Mouse (Mus musculus): ENCODE data around the gene Mcrip2. TPM values are rescaled to one million over a fixed set of nuclear protein-coding genes. Genes with fewer than 3 reads are reported as not detected.

The Mcrip2 gene
- polyA plus RNA-seq, 2 experiments = 12.3 to 20.2 TPM

GRCm38 (mm10) chr17:25840519-25840918 lies 28.0 kb downstream of the Mcrip2 start:
- no peak overlapping the region for H3K9ac ChIP-seq (ENCODE audit: low read depth, low read length, severe bottlenecking)
- H3K4me3 ChIP-seq (replicated peaks; ENCODE audit: low read length) = no peak overlapping the region
- no peaks in the 10 kb centered on the region for H3K27me3 ChIP-seq (ENCODE audit: control insufficient read depth, insufficient read depth, low read length)
- no peak overlapping the region for H3K27ac ChIP-seq (replicated peaks; ENCODE audit: low read depth, low read length)
- WGBS = 94% methylated on average over 6 of the region's 6 CpGs
- peaks cover 28% of the 10 kb centered on the region; the same call in 1 of the 2 replicates for H3K4me1 ChIP-seq (ENCODE audit: control insufficient read depth, insufficient read depth, low read length)
- no peaks in the 10 kb centered on the region for H3K9me3 ChIP-seq (ENCODE audit: control insufficient read depth, low read length)
- H3K4me2 ChIP-seq (replicated peaks; ENCODE audit: low read depth, low read length, severe bottlenecking) = no peak overlapping the region
- DNase-seq (ENCODE audit: low spot score) (no peak), ATAC-seq (ENCODE audit: low FRiP score, low read depth) (no peak)
- H3K36me3 ChIP-seq (ENCODE audit: control insufficient read depth, insufficient read depth, low read length) = peaks cover 50% of the 10 kb centered on the region
- no peak for TF ChIP-seq POLR2A (IDR thresholded peaks at IDR 0.05; ENCODE audit: borderline replicate concordance, extremely low read depth, insufficient read depth, insufficient read length)

- H3K27ac ChIP-seq (replicated peaks; ENCODE audit: low read depth, low read length) = no peak overlapping the region
- no peak overlapping the region for H3K4me2 ChIP-seq (replicated peaks; ENCODE audit: low read depth, low read length, severe bottlenecking)
- peaks cover 32% of the 10 kb centered on the region for H3K4me1 ChIP-seq (ENCODE audit: control insufficient read depth, insufficient read depth, low read length)
- 80% methylated on average over 14 of the region's 14 CpGs for WGBS
- H3K4me3 ChIP-seq (replicated peaks; ENCODE audit: low read length) = no peak overlapping the region
- H3K36me3 ChIP-seq (ENCODE audit: control insufficient read depth, insufficient read depth, low read length) = peaks cover 55% of the 10 kb centered on the region
- H3K9ac ChIP-seq (ENCODE audit: low read depth, low read length, severe bottlenecking) = no peak overlapping the region
- DNase-seq (ENCODE audit: low spot score) (no peak), ATAC-seq (ENCODE audit: low FRiP score, low read depth) (no peak)
- H3K9me3 ChIP-seq (ENCODE audit: control insufficient read depth, low read length) = no peaks in the 10 kb centered on the region
- no peak for TF ChIP-seq POLR2A (IDR thresholded peaks at IDR 0.05; ENCODE audit: borderline replicate concordance, extremely low read depth, insufficient read depth, insufficient read length)
- H3K27me3 ChIP-seq (ENCODE audit: control insufficient read depth, insufficient read depth, low read length) = no peaks in the 10 kb centered on the region
These were observed 28.9 kb downstream of the Mcrip2 start for GRCm38 (mm10) chr17:25839455-25840235.

- WGBS = 93% methylated on average over 4 of the region's 4 CpGs
- ATAC-seq (ENCODE audit: low FRiP score, low read depth) = no peak
- H3K9ac ChIP-seq (ENCODE audit: low read depth, low read length, severe bottlenecking) = no peak overlapping the region
These were observed 29.7 kb downstream of the Mcrip2 start for GRCm38 (mm10) chr17:25838904-25839303.

GRCm38 (mm10) chr17:25837533-25837932 lies 31.0 kb downstream of the Mcrip2 start:
- Histone ChIP-seq H3K9ac (ENCODE audit: low read depth, low read length, severe bottlenecking) (peak overlapping the region; percentile 8; the same call in 1 of the 2 replicates), H3K27me3 (ENCODE audit: control insufficient read depth, insufficient read depth, low read length) (no peaks in the 10 kb centered on the region), H3K4me2 (replicated peaks; ENCODE audit: low read depth, low read length, severe bottlenecking) (peak overlapping the region; percentile 75; the same call in 1 of the 2 replicates), H3K4me3 (replicated peaks; ENCODE audit: low read length) (peak overlapping the region; percentile 34; the same call in 1 of the 2 replicates), H3K4me1 (ENCODE audit: control insufficient read depth, insufficient read depth, low read length) (peaks cover 34% of the 10 kb centered on the region), H3K36me3 (ENCODE audit: control insufficient read depth, insufficient read depth, low read length) (peaks cover 56% of the 10 kb centered on the region), H3K9me3 (ENCODE audit: control insufficient read depth, low read length) (no peaks in the 10 kb centered on the region), H3K27ac (replicated peaks; ENCODE audit: low read depth, low read length) (no peak overlapping the region; the same call in 1 of the 2 replicates)
- 47% methylated on average over 3 of the region's 3 CpGs for WGBS
- ATAC-seq (ENCODE audit: low FRiP score, low read depth) (no peak), DNase-seq (ENCODE audit: low spot score) (no peak)
- no peak for TF ChIP-seq POLR2A (IDR thresholded peaks at IDR 0.05; ENCODE audit: borderline replicate concordance, extremely low read depth, insufficient read depth, insufficient read length)

More at GRCm38 (mm10) chr17:25838904-25839303, 29.7 kb downstream of the Mcrip2 start:
- peaks cover 38% of the 10 kb centered on the region for H3K4me1 ChIP-seq (ENCODE audit: control insufficient read depth, insufficient read depth, low read length)
- H3K4me2 ChIP-seq (replicated peaks; ENCODE audit: low read depth, low read length, severe bottlenecking) = no peak overlapping the region
- TF ChIP-seq POLR2A (IDR thresholded peaks at IDR 0.05; ENCODE audit: borderline replicate concordance, extremely low read depth, insufficient read depth, insufficient read length) = no peak
- H3K9me3 ChIP-seq (ENCODE audit: control insufficient read depth, low read length) = no peaks in the 10 kb centered on the region
- no peak overlapping the region for H3K4me3 ChIP-seq (replicated peaks; ENCODE audit: low read length)
- H3K27ac ChIP-seq (replicated peaks; ENCODE audit: low read depth, low read length) = no peak overlapping the region
- DNase-seq (ENCODE audit: low spot score) = no peak
- no peaks in the 10 kb centered on the region for H3K27me3 ChIP-seq (ENCODE audit: control insufficient read depth, insufficient read depth, low read length)
- H3K36me3 ChIP-seq (ENCODE audit: control insufficient read depth, insufficient read depth, low read length) = peaks cover 56% of the 10 kb centered on the region

GRCm38 (mm10) chr17:25837076-25837410 lies 31.5 kb downstream of the Mcrip2 start, which contains the start of gene Rhbdl1:
TSS of gene Rhbdl1 (minus strand) at chr17:25837295.
- DNase-seq (ENCODE audit: low spot score) (no peak), ATAC-seq (ENCODE audit: low FRiP score, low read depth) (peak; percentile 6)
- Histone ChIP-seq H3K4me1 (ENCODE audit: control insufficient read depth, insufficient read depth, low read length) (peaks cover 35% of the 10 kb centered on the region), H3K27me3 (ENCODE audit: control insufficient read depth, insufficient read depth, low read length) (no peaks in the 10 kb centered on the region), H3K36me3 (ENCODE audit: control insufficient read depth, insufficient read depth, low read length) (peaks cover 51% of the 10 kb centered on the region), H3K4me2 (replicated peaks; ENCODE audit: low read depth, low read length, severe bottlenecking) (peak within 1 kb of the TSS; percentile 75), H3K4me3 (replicated peaks; ENCODE audit: low read length) (peak within 1 kb of the TSS; percentile 34), H3K9me3 (ENCODE audit: control insufficient read depth, low read length) (no peaks in the 10 kb centered on the region), H3K9ac (ENCODE audit: low read depth, low read length, severe bottlenecking) (peak within 1 kb of the TSS; percentile 53), H3K27ac (replicated peaks; ENCODE audit: low read depth, low read length) (no peak within 1 kb of the TSS; the same call in 1 of the 2 replicates)
- no peak for TF ChIP-seq POLR2A (IDR thresholded peaks at IDR 0.05; ENCODE audit: borderline replicate concordance, extremely low read depth, insufficient read depth, insufficient read length)
- WGBS = 0% methylated on average over 6 of the region's 29 CpGs
